Mouse (Mus musculus) subcutaneous adipose tissue, adult 2 months (tissue): Measurements from ENCODE around the gene Gm14295. TPM values are rescaled to one million over a fixed set of nuclear protein-coding genes. Genes with fewer than 3 reads are reported as not detected.

Experiments used
- polyA plus RNA-seq: library from polyadenylated mRNA; depleted of rRNA; stranded (reverse); fragments of >200 nt; gene quantifications from 2 replicates; pipeline ENCODE4 v1.2.3, GENCODE M21; 2012; ENCODE audit warnings: low replicate concordance; rRNA removed

The Gm14295 gene
- 3.6 and 5.9 TPM in 2 replicates for polyA plus RNA-seq

GRCm38 (mm10) chr2:176798312-176798711 lies at the start of gene Gm14295:
Gene Gm14295 (plus strand): TSS chr2:176798612.

DNA sequence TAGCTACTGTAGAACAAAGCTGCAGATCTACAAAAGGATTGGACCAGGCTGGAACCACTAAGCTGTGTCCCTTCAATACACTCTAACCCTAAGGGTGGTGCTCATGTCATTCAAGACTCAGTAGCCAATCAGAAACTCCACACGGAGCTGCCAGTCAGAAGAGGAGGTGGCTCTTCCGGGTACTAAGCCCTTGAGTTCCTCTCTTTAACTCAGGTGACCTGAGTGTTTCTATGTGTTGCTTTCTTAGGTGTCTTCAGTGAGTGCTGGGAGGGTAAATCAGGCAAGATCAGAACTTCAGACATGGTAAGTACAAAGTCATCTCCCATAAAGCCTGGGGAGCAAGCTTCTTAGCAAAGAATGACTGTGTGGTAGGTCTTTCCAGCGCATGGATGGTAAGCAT lies 32.4 kb downstream of the Gm14295 start, which contains the start of gene Gm14408:
Gm14408 (plus strand) TSS at position 301 of the 400 bp plus-strand sequence.

Other genes with a start within 250 kb of the Gm14295 start
- gene Gm14308, start 162.3 kb upstream of the Gm14295 start, polyA plus RNA-seq, result 5.1 and 10.2 TPM in 2 replicates
- 5.4 and 5.7 TPM in 2 replicates for gene Zfp973, start 128.1 kb upstream of the Gm14295 start, polyA plus RNA-seq
- 6.4 and 8.1 TPM in 2 replicates for gene Gm14305, start 90.3 kb upstream of the Gm14295 start, polyA plus RNA-seq
- not detected in 2 replicates for gene Gm14408, start 32.5 kb downstream of the Gm14295 start, polyA plus RNA-seq
- gene Gm14296, start 129.2 kb downstream of the Gm14295 start, polyA plus RNA-seq, result 1.9 and 4.4 TPM in 2 replicates
- gene Gm14419, start 202.3 kb downstream of the Gm14295 start, polyA plus RNA-seq, result 0.67 and 4.9 TPM in 2 replicates